Mouse (Mus musculus) brain, embryonic 14.5 days (tissue): ENCODE data around the gene Mctp1. TPM values are rescaled to one million over a fixed set of nuclear protein-coding genes. Genes with fewer than 3 reads are reported as not detected.
A peak's percentile ranks its signal among the peaks of the same experiment; 100 is the strongest.
"Not testable (repeated sequence)": the region's sequence is repeated elsewhere in the genome, so short reads cannot be mapped to it uniquely, and the experiment has no call there.

ENCODE experiments used
- DNase-seq: peaks from one replicate; pipeline ENCODE4 v3.0.0-alpha.2; 2011; ENCODE audit warnings: low read depth
- CTCF ChIP-seq: fragments of 200-500 bp; IDR thresholded peaks from 2 replicates; pipeline ENCODE4 v1.5.1; 2012; ENCODE audit warnings: inconsistent platforms, mild to moderate bottlenecking, moderate library complexity, borderline replicate concordance; ENCODE audit not compliant: insufficient read depth, insufficient read length; ENCODE audit errors: extremely low read depth
- POLR2A ChIP-seq: fragments of 200-500 bp; IDR thresholded peaks from 2 replicates; pipeline ENCODE4 v1.6.1; 2012; ENCODE audit warnings: mild to moderate bottlenecking, inconsistent platforms, borderline replicate concordance; ENCODE audit not compliant: poor library complexity, insufficient read depth, insufficient read length, severe bottlenecking; ENCODE audit errors: extremely low read depth
- polyA plus RNA-seq: library from polyadenylated mRNA; depleted of rRNA; stranded (reverse); fragments of >200 nt; gene quantifications from 2 replicates; pipeline ENCODE4 v1.2.3, GENCODE M21; 2012; rRNA removed

Gene Mctp1
- 2.5 and 2.9 TPM in 2 replicates for polyA plus RNA-seq

DNA sequence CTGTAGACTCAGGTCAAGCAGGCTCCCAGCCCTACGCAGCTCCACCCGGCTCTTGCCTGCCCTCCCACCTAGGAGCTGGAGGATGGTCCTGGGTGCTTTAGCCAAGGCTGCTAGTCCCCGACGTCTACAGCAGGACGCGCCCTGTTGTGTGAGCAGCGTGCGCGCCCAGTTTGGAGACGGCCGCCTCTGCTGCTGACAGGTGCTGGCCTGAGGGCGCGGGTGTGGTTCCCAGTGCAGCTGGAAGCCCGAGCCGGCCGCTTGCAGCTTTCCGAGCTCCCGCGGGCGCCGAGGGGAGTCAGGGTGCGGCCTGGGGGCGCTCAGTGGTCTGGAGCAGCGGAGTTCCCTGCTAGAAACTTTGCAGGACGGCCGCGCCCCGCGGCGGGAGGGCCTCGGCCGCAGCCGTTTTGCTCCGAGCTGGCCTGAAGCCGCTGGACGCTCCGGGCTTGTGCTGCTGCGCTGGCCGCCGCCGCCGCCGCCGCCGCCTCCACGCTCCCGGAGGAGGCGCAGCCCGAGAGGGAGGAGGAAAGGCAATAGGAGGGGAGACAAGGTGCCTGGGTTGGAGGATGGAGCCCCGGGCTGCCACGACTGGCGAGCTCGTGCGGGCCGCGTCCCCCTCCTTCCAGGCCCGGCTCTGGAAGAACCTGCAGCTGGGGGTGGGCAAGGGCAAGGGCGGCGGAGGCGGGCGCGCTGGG, at the start of gene Mctp1:
Gene Mctp1 (plus strand): TSS at position 564 of the 692 bp plus-strand sequence.
- DNase-seq = peak; percentile 81
- TF ChIP-seq POLR2A (no peak), CTCF (no peak)

GRCm38 (mm10) chr13:76345941-76346340, 38.4 kb upstream of the Mctp1 start:
- not testable (repeated sequence) for DNase-seq

DNA sequence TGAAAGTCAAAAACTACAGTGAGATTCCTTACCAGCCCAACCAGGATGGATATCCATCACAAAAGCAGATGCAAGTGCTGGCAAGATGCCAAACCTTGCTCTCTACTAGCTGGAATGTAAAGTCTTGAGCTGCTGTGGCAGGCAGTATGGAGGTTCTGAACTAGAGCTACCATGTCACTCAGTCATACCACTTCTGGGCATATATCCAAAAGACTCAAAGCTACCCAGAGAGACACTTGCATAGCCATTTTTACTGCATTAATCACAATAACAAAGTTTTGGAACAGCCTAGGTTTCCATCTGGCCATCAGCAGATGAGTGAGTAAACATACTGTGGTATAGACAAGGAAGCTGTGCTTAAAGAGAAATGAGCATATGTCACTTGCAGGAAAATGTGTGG, 25.6 kb upstream of the Mctp1 start:
- TF ChIP-seq POLR2A (no peak), CTCF (no peak)
- peak; percentile 72 for DNase-seq

DNA sequence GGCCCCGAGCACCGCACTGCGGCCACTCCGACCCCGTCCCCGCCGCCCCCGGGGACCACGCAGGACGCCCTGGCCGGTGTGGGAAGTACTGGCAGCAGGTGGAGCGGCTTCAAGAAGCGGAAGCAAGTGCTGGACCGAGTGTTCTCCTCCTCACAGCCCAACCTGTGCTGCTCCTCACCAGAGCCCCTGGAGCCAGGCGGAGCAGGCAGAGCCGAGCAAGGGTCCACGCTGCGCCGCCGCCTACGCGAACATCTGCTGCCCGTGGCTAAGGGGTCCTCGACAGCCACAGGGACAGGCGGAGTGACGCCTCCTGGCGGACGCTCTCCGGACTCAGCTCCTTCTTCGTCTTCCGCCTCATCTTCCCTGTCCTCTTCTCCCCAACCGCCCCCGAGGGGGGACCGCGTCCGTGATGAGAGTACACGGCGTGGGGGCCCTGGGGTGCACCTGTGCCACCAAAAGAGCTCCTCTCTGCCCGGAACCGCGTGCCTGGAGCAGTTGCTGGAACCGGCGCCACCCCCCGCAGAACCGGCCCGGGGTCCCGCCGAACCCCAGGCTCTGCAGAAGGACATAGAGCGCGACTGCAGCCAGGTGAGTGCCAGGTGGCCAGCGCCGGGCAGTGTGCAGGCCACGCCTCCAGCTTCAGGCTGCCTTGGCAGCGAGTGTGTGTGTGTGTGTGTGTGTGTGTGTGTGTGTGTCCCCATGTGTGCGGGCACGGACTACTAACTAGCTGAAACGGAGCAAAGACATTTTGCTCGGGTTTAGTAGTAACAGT, 515 bp downstream of the Mctp1 start:
- TF ChIP-seq POLR2A (no peak), CTCF (peak; percentile 63)
- peak; percentile 84 for DNase-seq

GRCm38 (mm10) chr13:76388615-76389014, 4.3 kb downstream of the Mctp1 start:
- no peak for TF ChIP-seq CTCF
- DNase-seq = no peak

DNA sequence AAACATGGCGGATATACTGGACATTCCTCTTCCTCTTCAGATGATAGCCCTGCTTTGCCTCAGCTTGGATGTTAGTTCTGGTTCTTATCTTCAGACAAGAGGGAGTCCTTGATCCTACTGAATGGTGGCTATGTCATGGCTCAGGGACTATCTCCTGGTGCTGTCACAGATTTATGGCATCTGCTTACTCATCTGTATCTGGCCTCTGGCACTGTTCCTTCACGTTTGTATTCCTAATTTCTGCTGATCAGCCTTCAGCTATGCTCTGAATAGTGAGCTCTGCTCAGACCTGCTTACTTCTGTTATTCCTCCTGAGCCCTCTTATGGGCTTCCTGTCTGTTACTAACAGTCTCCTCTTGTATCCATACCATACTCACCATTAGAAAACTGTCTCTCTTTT, 7.6 kb downstream of the Mctp1 start:
- TF ChIP-seq CTCF (no peak), POLR2A (no peak)
- DNase-seq = no peak

- TF ChIP-seq CTCF (no peak), POLR2A (no peak)
- no peak for DNase-seq
Measured at GRCm38 (mm10) chr13:76393106-76393505, 8.8 kb downstream of the Mctp1 start.

DNA sequence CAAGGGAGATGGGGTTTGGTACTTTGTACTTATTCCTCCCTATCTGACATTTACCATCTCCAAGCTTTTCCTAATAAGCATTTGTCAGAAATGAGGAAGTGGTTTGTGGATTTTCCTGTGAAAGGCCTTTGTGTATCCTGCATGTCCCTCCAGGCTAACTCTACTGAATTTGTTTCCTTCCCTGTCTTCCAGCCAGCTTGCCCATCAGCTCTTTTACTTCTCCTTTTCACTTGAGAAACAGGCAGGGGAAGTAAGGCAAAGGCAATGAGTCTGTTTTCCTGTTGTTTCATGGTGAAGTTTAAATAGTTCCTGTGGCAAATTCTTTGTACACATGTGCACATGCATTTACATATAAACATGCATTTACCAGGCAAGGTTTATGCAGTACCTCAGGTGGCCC, 11.6 kb downstream of the Mctp1 start:
- DNase-seq = no peak

DNA sequence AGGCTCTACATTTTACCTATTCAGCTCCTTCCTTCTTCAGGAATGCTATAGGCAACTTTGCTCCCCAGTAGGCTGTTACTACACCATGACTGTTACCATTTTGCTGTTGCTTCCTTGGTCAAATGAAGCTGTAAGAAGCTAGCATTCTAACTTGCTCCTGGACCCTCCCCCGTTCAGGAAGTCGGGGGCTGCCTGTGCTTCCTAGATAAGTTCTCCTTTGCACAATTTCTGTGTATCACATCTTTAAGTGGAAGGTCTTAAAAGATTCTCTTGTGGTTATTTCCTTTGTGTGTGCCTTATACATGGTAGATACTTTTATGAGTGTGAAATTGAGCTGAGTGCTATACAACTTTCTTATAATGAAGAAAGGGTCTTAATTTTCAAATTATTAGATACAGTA, 25.0 kb downstream of the Mctp1 start:
- TF ChIP-seq POLR2A (no peak), CTCF (no peak)
- DNase-seq = no peak

More for the DNA sequence above, 11.6 kb downstream of the Mctp1 start:
- TF ChIP-seq CTCF (no peak), POLR2A (no peak)

DNA sequence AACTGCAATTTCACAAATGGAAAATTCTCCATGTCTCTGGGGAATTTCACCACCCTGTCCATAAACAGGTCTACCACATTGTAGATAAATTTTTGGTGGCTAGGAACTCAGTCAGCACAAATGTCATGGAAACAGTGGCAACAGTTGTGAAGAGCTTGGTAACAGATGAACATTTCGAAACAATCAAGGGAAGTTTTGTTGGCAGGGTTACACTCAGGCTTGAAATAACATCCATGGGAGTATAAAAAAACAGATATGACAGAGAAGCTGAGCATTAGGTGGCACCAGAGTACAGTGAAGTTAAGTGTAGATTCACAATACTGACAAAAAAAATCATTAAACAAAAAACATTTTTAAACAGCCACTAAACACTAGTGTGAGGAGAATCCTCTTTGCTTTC, 26.3 kb downstream of the Mctp1 start:
- no peak for TF ChIP-seq CTCF
- no peak for TF ChIP-seq POLR2A

GRCm38 (mm10) chr13:76415346-76415745, 31.0 kb downstream of the Mctp1 start:
- no peak for DNase-seq
- no peak for TF ChIP-seq CTCF

More for the DNA sequence above, 26.3 kb downstream of the Mctp1 start:
- no peak for DNase-seq

DNA sequence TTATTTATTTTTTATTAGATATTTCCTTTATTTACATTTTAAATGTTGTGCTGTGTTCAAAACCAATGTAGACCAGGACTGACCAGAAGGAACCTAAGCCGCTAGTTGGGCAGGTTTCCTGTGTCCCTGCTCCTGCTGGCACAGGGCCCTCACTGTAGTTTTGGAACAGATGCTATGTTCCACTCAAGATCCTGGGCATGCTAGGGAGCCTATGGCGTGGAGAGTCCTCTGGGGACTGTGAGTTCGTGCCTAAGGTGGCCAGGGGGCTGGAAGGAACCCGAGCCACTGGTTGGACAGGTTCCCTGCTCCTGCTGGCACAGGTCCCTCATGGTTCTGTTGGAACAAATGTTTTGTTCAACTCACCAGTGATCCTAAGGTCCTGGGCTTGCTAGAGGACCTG, 35.8 kb downstream of the Mctp1 start:
- TF ChIP-seq POLR2A (no peak), CTCF (no peak)
- no peak for DNase-seq
